Mouse (Mus musculus) stomach, embryonic 14.5 days (tissue): Measurements from ENCODE around the gene Nbeal2. TPM values are rescaled to one million over a fixed set of nuclear protein-coding genes. Genes with fewer than 3 reads are reported as not detected.

Experiments used
- ATAC-seq: fragments of 200-750 bp; cut with Nextera tagmentation; 2 replicates; pipeline ENCODE4 v1.8.0; 2017; ENCODE audit warnings: low read depth, moderate TSS enrichment; ENCODE audit not compliant: insufficient number of reproducible peaks, insufficient read depth, low FRiP score
- H3K27ac ChIP-seq: fragments of 300-500 bp; sonication (generic); 2 replicates; pipeline ENCODE4 v1.5.1; 2014; ENCODE audit warnings: mild to moderate bottlenecking, low read length, moderate library complexity, mixed read lengths
- H3K27me3 ChIP-seq: fragments of 300-500 bp; sonication (generic); 2 replicates; pipeline ENCODE4 v1.6.1; 2014; ENCODE audit warnings: low read length, control low read depth, mixed read lengths; ENCODE audit not compliant: control insufficient read depth, insufficient read depth
- H3K36me3 ChIP-seq: fragments of 300-500 bp; sonication (generic); 2 replicates; pipeline ENCODE4 v1.6.1; 2014; ENCODE audit warnings: mild to moderate bottlenecking, control low read depth, low read length, moderate library complexity, mixed read lengths; ENCODE audit not compliant: control insufficient read depth, insufficient read depth
- H3K4me1 ChIP-seq: fragments of 300-500 bp; sonication (generic); 2 replicates; pipeline ENCODE4 v1.6.1; 2014; ENCODE audit warnings: low read length, control low read depth, mixed read lengths; ENCODE audit not compliant: control insufficient read depth, insufficient read depth
- H3K4me2 ChIP-seq: fragments of 300-500 bp; sonication (generic); replicated peaks from 2 replicates; pipeline ENCODE4 v1.6.1; 2014; ENCODE audit warnings: low read depth, low read length, control low read depth
- H3K4me3 ChIP-seq: fragments of 300-500 bp; sonication (generic); 2 replicates; pipeline ENCODE4 v1.5.1; 2014; ENCODE audit warnings: low read depth, low read length, control low read depth
- H3K9ac ChIP-seq: fragments of 300-500 bp; sonication (generic); replicated peaks from 2 replicates; pipeline ENCODE4 v1.6.1; 2014; ENCODE audit warnings: low read depth, mild to moderate bottlenecking, control low read depth, low read length, moderate library complexity, mixed read lengths
- H3K9me3 ChIP-seq: fragments of 300-500 bp; sonication (generic); 2 replicates; pipeline ENCODE4 v1.6.1; 2016; ENCODE audit warnings: low read depth, low read length, control low read depth; ENCODE audit not compliant: control insufficient read depth
- WGBS: fragments of 180-500 bp; shearing (Covaris S2); extraction: QIAGEN DNeasy Blood & Tissue Kit; methylation state at CpG from one replicate; pipeline ENCODE4 v1.1.7; 2014; 5-methylcytosine and 5-hydroxymethylcytosine counted together
- polyA plus RNA-seq: library from polyadenylated mRNA; unstranded; fragments of >200 nt; fragmentation: Nextera tagmentation; extraction: Ambion mirVana; gene quantifications from 2 replicates; pipeline ENCODE4 v1.2.1, GENCODE M21; 2014

Nbeal2 gene
- polyA plus RNA-seq, 1 experiment from 2014 or later: 4.3 TPM

DNA sequence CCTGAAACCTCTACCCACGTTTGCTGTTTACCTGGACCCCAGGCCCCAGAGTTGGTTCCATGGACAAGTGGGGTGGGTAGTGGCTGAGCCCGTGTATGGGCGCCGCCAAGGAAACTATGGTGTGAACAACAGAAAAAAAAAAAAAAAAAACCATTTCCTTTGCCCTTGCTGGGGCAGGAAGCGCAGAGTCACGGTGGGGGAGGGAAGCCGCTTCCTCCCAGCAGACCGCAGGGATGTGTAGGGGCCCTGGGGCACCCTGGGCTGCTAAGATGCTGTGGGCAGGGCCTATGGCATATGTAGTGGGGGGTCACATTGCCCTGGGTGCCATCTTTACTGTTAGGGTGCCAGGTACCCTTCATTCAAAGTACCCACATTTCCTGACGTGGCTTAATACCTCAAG is 8.7 kb downstream of the Nbeal2 start:
- Histone ChIP-seq H3K27ac (no peak overlapping the region), H3K4me1 (no peaks in the 10 kb centered on the region), H3K9me3 (no peaks in the 10 kb centered on the region), H3K27me3 (no peaks in the 10 kb centered on the region), H3K36me3 (no peaks in the 10 kb centered on the region), H3K4me2 (no peak overlapping the region), H3K9ac (no peak overlapping the region), H3K4me3 (no peak overlapping the region)
- 84% methylated on average over 9 of the region's 9 CpGs for WGBS
- ATAC-seq: no peak

DNA sequence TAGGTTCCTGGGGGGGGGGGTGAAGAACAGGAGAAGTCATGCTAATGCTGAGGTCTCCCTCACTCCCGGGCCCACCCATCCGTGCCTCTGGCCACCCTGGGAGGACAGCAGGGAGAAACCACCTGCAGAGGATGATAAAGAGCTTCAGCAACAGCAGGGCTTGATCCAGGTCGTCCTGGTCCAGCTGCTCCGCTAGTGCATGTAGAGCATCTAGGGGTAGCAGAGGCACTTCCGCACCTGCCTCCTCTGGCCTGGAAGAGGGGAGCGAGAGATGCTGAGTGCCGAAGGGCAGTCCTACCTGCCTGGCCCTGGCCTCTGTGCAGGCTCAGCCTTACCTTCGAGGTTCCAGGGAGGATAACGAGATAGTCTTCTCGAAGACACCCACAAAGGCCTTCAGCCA is 9.7 kb downstream of the Nbeal2 start:
- Histone ChIP-seq H3K27ac (no peak overlapping the region), H3K4me2 (no peak overlapping the region), H3K9ac (no peak overlapping the region), H3K9me3 (no peaks in the 10 kb centered on the region), H3K36me3 (no peaks in the 10 kb centered on the region), H3K4me1 (no peaks in the 10 kb centered on the region), H3K27me3 (no peaks in the 10 kb centered on the region), H3K4me3 (no peak overlapping the region)
- ATAC-seq: no peak
- WGBS: 83% methylated on average over 10 of the region's 10 CpGs

DNA sequence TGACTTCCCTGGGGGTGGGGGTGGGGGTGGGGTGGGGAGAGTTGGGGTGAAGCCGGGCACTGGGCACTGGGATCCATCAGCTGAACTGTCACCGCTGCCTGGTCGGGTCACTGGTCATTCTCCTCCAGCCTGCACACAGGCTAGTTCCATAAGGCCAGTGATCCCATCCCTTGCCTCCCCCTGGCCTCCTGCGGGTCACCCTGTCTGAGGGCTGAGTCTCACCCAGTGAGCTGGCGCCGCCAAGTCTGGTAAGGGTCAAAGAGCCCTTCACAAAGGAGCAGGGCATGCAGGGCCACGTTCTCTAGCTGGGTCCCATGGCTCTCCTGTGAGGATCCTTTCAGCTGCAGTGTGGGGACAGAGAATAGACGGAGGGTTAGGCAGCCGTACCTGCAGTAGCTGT is 10.2 kb downstream of the Nbeal2 start:
- Histone ChIP-seq H3K4me2 (no peak overlapping the region), H3K4me1 (no peaks in the 10 kb centered on the region), H3K9me3 (no peaks in the 10 kb centered on the region), H3K36me3 (no peaks in the 10 kb centered on the region), H3K4me3 (no peak overlapping the region), H3K27me3 (no peaks in the 10 kb centered on the region), H3K9ac (no peak overlapping the region), H3K27ac (no peak overlapping the region)
- WGBS: 60% methylated on average over 9 of the region's 9 CpGs
- no peak for ATAC-seq

DNA sequence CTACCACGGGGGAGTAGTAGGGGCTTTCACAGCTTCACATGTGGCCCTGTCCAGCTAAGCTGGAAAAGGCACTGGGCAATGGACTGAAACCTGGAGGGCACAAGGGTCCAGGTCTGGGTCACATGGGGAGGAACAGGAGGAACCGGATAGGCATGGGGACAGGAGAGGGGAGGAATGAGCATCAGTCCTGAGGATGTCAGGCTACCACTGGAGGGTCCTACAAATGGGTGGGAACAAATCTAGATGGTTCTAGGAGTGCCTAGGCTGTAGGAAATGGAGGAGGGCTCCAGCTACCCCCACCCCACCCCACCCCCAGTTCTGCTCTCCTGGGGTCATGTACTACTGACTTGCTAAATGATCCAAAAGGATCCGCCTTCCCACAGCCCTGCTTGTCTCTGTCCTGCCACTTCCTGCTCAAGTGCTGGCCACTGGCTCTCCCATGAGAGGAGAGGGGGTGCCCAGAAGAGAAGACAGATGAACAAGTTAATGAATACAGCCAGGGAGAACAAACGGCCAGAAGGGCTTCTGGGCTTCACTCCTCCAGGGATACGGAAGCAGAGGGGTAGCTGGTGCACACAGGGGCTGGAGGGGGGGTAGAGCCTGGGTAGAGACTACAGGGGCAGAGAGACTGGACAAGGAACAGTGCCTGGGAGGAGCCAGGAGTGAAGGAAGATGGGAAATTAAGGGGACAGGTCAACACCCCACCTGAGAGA is 11.0 kb downstream of the Nbeal2 start:
- H3K4me3 ChIP-seq: no peak overlapping the region
- H3K36me3 ChIP-seq: no peaks in the 10 kb centered on the region
- H3K27me3 ChIP-seq: no peaks in the 10 kb centered on the region
- no peak for ATAC-seq
- no peak overlapping the region for H3K4me2 ChIP-seq
- 45% methylated on average over 5 of the region's 5 CpGs for WGBS
- no peak overlapping the region for H3K27ac ChIP-seq
- no peaks in the 10 kb centered on the region for H3K9me3 ChIP-seq
- no peaks in the 10 kb centered on the region for H3K4me1 ChIP-seq
- H3K9ac ChIP-seq: no peak overlapping the region

DNA sequence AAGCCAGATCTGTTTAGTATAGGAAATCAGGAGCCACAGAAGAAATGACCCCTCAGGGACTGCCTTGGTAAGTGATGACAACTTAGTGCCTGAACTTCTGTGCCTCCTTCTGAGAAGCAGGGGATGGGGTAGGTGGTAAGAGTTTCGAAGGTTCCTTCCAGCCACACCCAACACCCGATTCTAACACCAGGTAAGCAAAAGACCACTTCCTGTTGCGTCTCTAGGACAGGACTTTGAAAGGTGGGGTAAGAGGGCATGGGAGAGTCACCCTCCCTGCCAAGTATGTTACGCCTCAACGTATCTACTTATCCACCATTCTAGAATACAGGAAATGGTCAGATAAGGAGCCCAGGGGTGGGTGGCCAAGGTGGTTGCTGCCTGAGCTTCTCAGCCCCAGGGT is 13.0 kb downstream of the Nbeal2 start:
- 83% methylated on average over 5 of the region's 5 CpGs for WGBS
- Histone ChIP-seq H3K4me3 (no peak overlapping the region), H3K36me3 (no peaks in the 10 kb centered on the region), H3K4me1 (no peaks in the 10 kb centered on the region), H3K9me3 (no peaks in the 10 kb centered on the region), H3K4me2 (no peak overlapping the region), H3K27me3 (no peaks in the 10 kb centered on the region), H3K27ac (no peak overlapping the region), H3K9ac (no peak overlapping the region)
- no peak for ATAC-seq

DNA sequence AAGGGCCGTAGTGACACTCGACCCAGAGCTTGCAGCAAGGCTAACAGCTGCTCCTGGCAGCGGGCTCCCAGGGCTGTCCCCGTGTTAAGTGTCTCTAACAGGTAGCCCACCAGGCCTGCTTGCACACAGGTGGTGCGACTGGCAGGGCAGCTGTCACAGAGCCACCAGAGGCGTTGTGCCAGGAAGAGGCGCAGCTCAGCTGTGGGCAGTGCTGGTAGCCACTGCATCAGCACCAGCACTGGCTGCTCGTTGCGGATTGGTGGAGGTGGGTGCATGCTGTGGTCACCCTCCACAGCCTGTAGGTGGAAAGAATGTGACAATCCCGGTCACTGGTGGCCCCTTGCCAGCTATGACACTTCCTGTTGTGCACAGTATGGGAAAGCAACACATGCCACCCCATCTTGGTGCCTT is 15.3 kb downstream of the Nbeal2 start:
- Histone ChIP-seq H3K4me3 (no peak overlapping the region), H3K4me2 (no peak overlapping the region), H3K36me3 (no peaks in the 10 kb centered on the region), H3K27ac (no peak overlapping the region), H3K9ac (no peak overlapping the region), H3K9me3 (no peaks in the 10 kb centered on the region), H3K27me3 (no peaks in the 10 kb centered on the region), H3K4me1 (no peaks in the 10 kb centered on the region)
- WGBS: 80% methylated on average over 10 of the region's 10 CpGs
- no peak; the same call in 1 of the 2 replicates for ATAC-seq

DNA sequence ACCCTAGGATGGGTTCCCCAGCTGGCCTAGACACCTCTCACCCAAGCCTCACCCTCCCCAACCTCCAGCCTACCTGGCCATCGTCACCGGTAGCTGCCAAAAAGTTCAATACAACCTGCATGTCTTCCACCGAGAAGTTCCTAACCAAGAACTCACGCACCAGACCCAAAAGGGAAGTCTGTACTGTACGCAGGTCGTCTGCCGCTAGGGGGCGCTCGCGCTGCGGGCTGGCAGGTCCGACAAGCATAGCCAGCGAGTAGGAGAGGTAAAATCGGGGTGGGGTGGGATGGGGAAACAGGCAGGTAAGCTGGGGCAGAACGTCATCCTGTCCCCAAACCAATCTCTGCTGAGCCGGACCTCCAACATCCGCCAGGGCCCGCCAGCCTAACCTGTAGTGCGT is 18.7 kb downstream of the Nbeal2 start:
- no peak for ATAC-seq
- Histone ChIP-seq H3K4me3 (no peak overlapping the region), H3K27me3 (no peaks in the 10 kb centered on the region), H3K36me3 (no peaks in the 10 kb centered on the region), H3K9me3 (no peaks in the 10 kb centered on the region), H3K27ac (no peak overlapping the region), H3K9ac (no peak overlapping the region), H3K4me2 (no peak overlapping the region), H3K4me1 (no peaks in the 10 kb centered on the region)
- WGBS: 8% methylated on average over 19 of the region's 19 CpGs

DNA sequence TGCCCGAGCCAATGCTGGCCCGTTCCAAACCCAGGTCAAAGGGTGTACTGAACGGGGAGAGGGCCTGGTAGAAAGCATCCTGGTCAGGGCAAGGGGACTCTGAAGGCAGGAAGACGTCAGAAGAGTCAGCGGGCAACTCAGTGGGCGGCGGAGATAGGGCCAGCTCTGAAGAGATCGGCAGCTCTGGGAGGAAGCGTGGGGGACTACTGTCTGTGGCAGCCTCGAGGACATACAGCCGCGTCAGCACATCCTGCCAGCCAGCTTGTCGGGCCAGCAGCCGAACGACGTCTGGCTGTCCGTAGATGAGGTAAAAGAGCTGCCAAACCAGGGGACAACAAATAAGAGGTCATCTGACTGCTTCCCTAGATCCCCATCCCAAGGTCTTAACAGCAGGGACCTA is 20.1 kb downstream of the Nbeal2 start:
- 71% methylated on average over 17 of the region's 17 CpGs for WGBS
- Histone ChIP-seq H3K27me3 (no peaks in the 10 kb centered on the region), H3K36me3 (no peaks in the 10 kb centered on the region), H3K27ac (no peak overlapping the region), H3K9ac (no peak overlapping the region), H3K4me2 (no peak overlapping the region), H3K4me3 (no peak overlapping the region), H3K4me1 (no peaks in the 10 kb centered on the region), H3K9me3 (no peaks in the 10 kb centered on the region)
- no peak for ATAC-seq

DNA sequence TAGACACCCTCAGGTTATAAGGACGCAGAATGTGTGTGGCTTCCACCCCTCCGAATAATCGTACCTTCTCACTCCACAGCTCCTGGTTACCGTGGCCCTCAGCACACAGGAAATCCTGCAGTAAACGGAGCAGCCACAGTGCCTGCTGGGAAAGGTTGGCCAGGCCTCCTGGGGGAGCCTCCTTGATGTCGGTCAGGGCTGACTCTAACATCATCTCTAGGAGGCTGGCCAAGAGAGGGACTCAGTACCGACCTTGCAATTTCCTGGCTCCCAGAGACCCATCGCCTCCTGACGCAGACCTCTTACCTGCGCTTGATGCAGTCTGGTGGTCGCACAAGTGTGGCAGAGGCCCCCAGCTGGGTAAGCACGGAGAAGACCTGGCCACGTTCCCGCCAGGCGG is 21.3 kb downstream of the Nbeal2 start:
- H3K4me3 ChIP-seq: no peak overlapping the region
- 81% methylated on average over 15 of the region's 15 CpGs for WGBS
- ATAC-seq: no peak
- H3K4me1 ChIP-seq: no peaks in the 10 kb centered on the region
- no peaks in the 10 kb centered on the region for H3K27me3 ChIP-seq
- no peak overlapping the region for H3K9ac ChIP-seq
- no peak overlapping the region for H3K4me2 ChIP-seq
- H3K36me3 ChIP-seq: no peaks in the 10 kb centered on the region
- H3K27ac ChIP-seq: no peak overlapping the region
- H3K9me3 ChIP-seq: no peaks in the 10 kb centered on the region
